Mouse (Mus musculus) hindbrain, embryonic 10.5 days (tissue): ENCODE measurements around the gene Efr3b. TPM values are rescaled to one million over a fixed set of nuclear protein-coding genes. Genes with fewer than 3 reads are reported as not detected.

ENCODE experiments used
- DNase-seq: peaks from one replicate; pipeline ENCODE4 v3.0.0-alpha.2; 2017; ENCODE audit warnings: low spot score
- H3K27ac ChIP-seq: fragments of 300-500 bp; sonication (generic); 2 replicates; pipeline ENCODE4 v1.5.1; 2016; ENCODE audit warnings: mild to moderate bottlenecking, moderate library complexity
- H3K27me3 ChIP-seq: fragments of 300-500 bp; sonication (generic); 2 replicates; pipeline ENCODE4 v1.6.1; 2016; ENCODE audit warnings: mild to moderate bottlenecking; ENCODE audit not compliant: poor library complexity, insufficient read depth, severe bottlenecking
- H3K36me3 ChIP-seq: fragments of 300-500 bp; sonication (generic); 2 replicates; pipeline ENCODE4 v1.6.1; 2016; ENCODE audit warnings: mild to moderate bottlenecking, moderate library complexity
- H3K4me1 ChIP-seq: fragments of 300-500 bp; sonication (generic); replicated peaks from 2 replicates; pipeline ENCODE4 v1.6.1; 2016; ENCODE audit warnings: mild to moderate bottlenecking
- H3K4me3 ChIP-seq: fragments of 300-500 bp; sonication (generic); 2 replicates; pipeline ENCODE4 v1.5.1; 2016; ENCODE audit warnings: mild to moderate bottlenecking, moderate library complexity
- H3K9me3 ChIP-seq: fragments of 300-500 bp; sonication (generic); 2 replicates; pipeline ENCODE4 v1.6.1; 2016; ENCODE audit warnings: mild to moderate bottlenecking, moderate library complexity
- WGBS: fragments of 180-500 bp; shearing (Covaris S2); methylation state at CpG from one replicate; pipeline ENCODE4 v1.1.7; 2016; 5-methylcytosine and 5-hydroxymethylcytosine counted together
- polyA plus RNA-seq: library from polyadenylated mRNA; unstranded; fragments of >200 nt; fragmentation: Nextera tagmentation; extraction: Ambion mirVana; gene quantifications from 2 replicates; pipeline ENCODE4 v1.2.1, GENCODE M21; 2016

Gene Efr3b
- polyA plus RNA-seq, 1 experiment from 2014 or later = 16.5 TPM

DNA sequence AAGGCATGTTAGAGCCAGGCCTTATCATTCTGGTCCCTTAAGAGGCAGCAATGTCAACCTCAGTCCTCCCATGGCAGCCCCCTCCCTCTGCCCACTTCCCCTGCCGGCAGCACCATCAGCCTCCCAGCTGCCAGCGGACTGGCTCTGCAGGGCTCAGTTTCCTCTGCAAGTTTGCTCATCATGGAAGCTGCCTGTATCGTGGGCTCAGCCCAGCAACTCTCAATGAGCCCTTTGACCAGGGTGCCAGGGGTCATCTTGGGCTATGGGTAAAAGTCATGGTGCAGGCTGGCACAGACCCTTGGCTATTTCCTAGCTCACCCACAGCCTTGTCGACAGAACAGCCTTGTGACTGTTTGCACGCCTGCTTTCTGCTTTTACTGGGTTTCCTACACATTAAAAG is 14.4 kb downstream of the Efr3b start:
- Histone ChIP-seq H3K9me3 (no peaks in the 10 kb centered on the region), H3K4me1 (peaks cover 5% of the 10 kb centered on the region; the same call in 1 of the 2 replicates), H3K4me3 (no peak overlapping the region), H3K36me3 (no peaks in the 10 kb centered on the region), H3K27ac (no peak overlapping the region), H3K27me3 (no peaks in the 10 kb centered on the region)
- WGBS = 81% methylated on average over 5 of the region's 5 CpGs
- DNase-seq = no peak

DNA sequence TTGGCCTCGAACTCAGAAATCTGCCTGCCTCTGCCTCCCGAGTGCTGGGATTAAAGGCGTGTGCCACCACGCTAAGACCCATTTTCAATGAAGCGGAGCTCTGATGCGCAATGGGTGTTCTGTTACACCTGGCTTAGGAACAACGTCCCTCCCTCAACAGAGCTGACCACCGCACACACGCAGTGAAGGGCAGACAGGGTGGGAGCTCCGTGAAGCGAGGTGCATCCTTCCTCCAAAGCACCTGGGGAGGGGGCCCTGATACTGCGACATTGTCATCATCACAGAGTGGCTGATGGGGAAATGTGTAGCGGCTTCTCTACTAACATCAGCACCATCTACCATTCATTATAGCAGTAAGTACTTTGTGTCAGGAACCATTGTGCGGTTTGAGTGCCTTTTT is 15.2 kb downstream of the Efr3b start:
- H3K4me3 ChIP-seq = no peak overlapping the region
- no peaks in the 10 kb centered on the region for H3K9me3 ChIP-seq
- H3K27ac ChIP-seq = no peak overlapping the region
- no peak for DNase-seq
- 95% methylated on average over 14 of the region's 14 CpGs for WGBS
- H3K27me3 ChIP-seq = no peaks in the 10 kb centered on the region
- no peaks in the 10 kb centered on the region for H3K36me3 ChIP-seq
- H3K4me1 ChIP-seq = peaks cover 5% of the 10 kb centered on the region; the same call in 1 of the 2 replicates

DNA sequence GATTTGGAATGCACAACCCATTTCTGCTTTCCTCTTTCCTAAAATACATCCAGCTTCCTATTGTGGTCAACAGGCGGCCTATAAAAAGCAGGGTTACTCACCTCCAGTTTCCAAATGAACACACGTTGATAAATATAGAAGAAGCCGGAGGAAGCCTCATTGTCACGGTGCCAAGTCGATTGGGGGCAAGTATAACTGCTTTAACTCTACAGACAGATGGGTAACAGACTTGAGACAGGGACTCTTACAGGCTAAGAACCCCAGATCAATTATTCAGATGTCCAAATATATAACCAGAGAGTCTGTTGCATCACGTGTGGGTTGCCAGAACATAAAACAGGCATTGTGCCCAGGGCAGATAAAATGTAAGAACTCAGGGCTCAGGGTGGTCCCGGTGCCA is 15.9 kb downstream of the Efr3b start:
- no peaks in the 10 kb centered on the region for H3K36me3 ChIP-seq
- WGBS = 93% methylated on average over 7 of the region's 7 CpGs
- no peaks in the 10 kb centered on the region for H3K27me3 ChIP-seq
- H3K9me3 ChIP-seq = no peaks in the 10 kb centered on the region
- no peak for DNase-seq
- H3K27ac ChIP-seq = no peak overlapping the region
- no peak overlapping the region for H3K4me3 ChIP-seq
- peaks cover 5% of the 10 kb centered on the region; the same call in 1 of the 2 replicates for H3K4me1 ChIP-seq

DNA sequence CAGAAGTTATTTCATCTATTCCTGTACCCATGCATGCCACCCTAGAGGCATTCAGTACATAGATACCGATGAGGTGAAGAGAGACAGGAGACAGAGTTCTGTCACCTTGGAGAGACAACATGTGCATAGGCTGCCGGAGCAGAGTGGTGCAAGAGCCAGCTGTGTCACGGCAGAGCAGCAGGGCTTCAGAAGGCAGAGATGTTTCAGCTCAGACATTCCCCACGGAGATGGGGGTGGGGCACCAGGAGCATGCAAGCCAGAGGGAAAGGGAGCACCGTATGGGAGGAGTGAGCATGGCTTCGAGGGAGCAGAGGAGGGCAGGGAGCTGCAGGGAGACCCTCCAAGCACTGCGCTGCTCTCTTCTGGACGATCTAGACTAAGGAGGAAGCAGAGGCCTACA is 18.2 kb downstream of the Efr3b start:
- no peaks in the 10 kb centered on the region for H3K27me3 ChIP-seq
- 0 out of 2 replicates have a peak overlapping the region, but pooled peaks have one; percentile 29 for H3K27ac ChIP-seq
- WGBS = 51% methylated on average over 8 of the region's 8 CpGs
- H3K36me3 ChIP-seq = no peaks in the 10 kb centered on the region
- peaks cover 5% of the 10 kb centered on the region; the same call in 1 of the 2 replicates for H3K4me1 ChIP-seq
- DNase-seq = no peak
- H3K9me3 ChIP-seq = no peaks in the 10 kb centered on the region
- H3K4me3 ChIP-seq = no peak overlapping the region

DNA sequence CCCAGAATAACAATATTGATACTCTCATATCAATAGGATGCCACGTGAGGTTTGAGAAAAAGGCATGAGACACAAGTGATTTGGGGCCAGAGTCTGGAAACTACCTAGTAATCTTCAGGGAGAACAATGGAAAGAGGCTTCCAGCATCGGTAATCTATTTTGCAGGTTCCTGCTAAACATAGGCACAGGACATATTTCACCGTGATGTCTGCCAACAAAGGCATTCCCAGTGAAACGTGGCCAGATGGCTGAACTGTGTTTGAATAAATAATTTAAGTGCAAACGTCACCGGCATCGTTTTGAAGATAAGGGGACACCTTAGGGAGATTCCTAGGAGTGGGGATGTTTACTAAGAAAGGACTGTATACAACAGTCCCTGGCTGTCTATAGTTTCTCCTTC is 22.4 kb downstream of the Efr3b start:
- no peak overlapping the region for H3K4me3 ChIP-seq
- H3K4me1 ChIP-seq = peaks cover 9% of the 10 kb centered on the region; the same call in 1 of the 2 replicates
- H3K27ac ChIP-seq = no peak overlapping the region
- H3K27me3 ChIP-seq = no peaks in the 10 kb centered on the region
- H3K9me3 ChIP-seq = no peaks in the 10 kb centered on the region
- WGBS = 81% methylated on average over 7 of the region's 7 CpGs
- no peak for DNase-seq
- H3K36me3 ChIP-seq = no peaks in the 10 kb centered on the region

DNA sequence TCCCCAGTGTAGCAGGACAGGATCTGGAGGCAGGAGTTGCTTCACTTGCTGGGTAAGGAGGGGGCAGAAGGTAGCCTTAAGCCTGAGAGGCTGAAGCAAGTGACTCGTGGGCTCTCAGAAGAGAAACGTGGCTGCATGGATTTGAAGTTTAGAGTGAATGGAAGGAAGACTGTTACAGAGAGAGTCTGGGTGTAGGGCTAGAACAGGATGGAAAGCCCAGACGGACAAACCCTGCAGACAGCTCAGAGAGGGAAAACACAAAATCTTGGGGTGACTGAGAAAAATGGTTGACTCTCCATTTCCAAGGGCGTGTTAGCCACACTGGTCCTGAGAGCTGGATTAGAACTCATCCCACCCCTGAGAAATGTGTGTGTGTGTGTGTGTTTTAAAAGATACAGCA is 23.0 kb downstream of the Efr3b start:
- Histone ChIP-seq H3K27me3 (no peaks in the 10 kb centered on the region), H3K36me3 (no peaks in the 10 kb centered on the region), H3K27ac (no peak overlapping the region), H3K4me1 (peaks cover 9% of the 10 kb centered on the region; the same call in 1 of the 2 replicates), H3K9me3 (no peaks in the 10 kb centered on the region), H3K4me3 (no peak overlapping the region)
- WGBS = 80% methylated on average over 4 of the region's 4 CpGs
- DNase-seq = no peak

DNA sequence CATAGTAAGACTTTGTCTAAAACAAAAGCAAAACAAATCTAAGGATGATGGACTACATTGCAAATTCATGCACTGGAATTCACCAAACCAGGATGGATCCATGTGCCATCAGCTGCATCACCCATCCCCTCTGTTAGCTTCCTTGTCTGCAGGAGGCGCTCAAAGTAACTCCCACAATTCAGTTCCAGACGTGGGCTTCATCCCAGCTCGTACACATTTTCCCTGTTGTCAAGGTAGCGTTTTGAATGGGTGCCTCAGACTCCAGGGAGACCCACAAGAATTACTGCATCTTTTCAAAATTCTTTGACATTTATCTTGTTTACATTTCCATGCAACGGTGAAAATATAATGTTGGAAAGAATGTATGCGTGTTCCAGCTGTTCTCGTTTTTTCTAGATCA is 23.5 kb downstream of the Efr3b start:
- peaks cover 8% of the 10 kb centered on the region; the same call in 1 of the 2 replicates for H3K4me1 ChIP-seq
- no peak overlapping the region for H3K4me3 ChIP-seq
- no peaks in the 10 kb centered on the region for H3K36me3 ChIP-seq
- DNase-seq = no peak
- no peak overlapping the region for H3K27ac ChIP-seq
- H3K27me3 ChIP-seq = no peaks in the 10 kb centered on the region
- WGBS = 80% methylated on average over 7 of the region's 7 CpGs
- no peaks in the 10 kb centered on the region for H3K9me3 ChIP-seq

DNA sequence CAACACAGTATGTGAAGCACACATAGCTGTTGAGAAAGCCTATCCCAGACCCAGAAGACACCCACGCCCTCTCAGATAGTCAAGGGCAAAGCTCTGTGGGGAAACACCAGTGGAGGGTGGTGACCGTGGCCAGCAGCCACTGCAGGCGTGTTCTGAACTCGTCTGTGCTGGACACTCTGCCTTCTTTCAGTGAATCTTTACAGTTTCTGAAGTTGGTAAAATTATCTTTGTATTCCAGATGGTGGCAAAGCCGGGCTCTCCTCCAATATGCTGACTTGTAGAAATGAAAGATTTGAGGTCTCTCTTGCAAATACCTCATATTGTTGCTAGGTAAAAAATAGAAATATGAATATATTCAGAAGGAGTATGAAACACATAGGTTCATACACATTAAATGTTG is 27.0 kb downstream of the Efr3b start:
- H3K4me1 ChIP-seq = peaks cover 37% of the 10 kb centered on the region
- H3K4me3 ChIP-seq = no peak overlapping the region
- WGBS = 92% methylated on average over 5 of the region's 5 CpGs
- H3K27ac ChIP-seq = no peak overlapping the region
- no peaks in the 10 kb centered on the region for H3K27me3 ChIP-seq
- no peaks in the 10 kb centered on the region for H3K36me3 ChIP-seq
- no peaks in the 10 kb centered on the region for H3K9me3 ChIP-seq
- no peak for DNase-seq

DNA sequence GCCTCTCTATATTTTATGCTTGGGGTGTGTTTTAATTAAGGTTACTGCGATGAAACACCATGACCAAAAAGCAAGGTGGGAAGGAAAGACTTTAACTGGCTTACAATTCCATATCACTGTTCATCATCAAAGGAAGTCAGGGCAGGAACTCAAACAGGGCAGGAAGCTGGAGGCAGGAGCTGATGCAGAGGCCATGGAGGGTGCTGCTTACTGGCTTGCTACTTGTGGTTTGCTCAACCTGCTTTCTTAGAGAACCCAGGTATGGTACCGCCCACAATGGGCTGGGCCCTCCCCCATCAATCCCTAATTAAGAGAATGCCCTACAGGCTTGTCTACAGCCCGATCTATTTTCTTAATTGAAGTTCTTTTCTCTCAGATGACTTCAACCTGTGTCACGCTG is 27.4 kb downstream of the Efr3b start:
- no peak overlapping the region for H3K27ac ChIP-seq
- H3K4me1 ChIP-seq = peaks cover 41% of the 10 kb centered on the region
- DNase-seq = no peak
- no peaks in the 10 kb centered on the region for H3K27me3 ChIP-seq
- 84% methylated on average over 4 of the region's 4 CpGs for WGBS
- no peaks in the 10 kb centered on the region for H3K9me3 ChIP-seq
- no peaks in the 10 kb centered on the region for H3K36me3 ChIP-seq
- no peak overlapping the region for H3K4me3 ChIP-seq

DNA sequence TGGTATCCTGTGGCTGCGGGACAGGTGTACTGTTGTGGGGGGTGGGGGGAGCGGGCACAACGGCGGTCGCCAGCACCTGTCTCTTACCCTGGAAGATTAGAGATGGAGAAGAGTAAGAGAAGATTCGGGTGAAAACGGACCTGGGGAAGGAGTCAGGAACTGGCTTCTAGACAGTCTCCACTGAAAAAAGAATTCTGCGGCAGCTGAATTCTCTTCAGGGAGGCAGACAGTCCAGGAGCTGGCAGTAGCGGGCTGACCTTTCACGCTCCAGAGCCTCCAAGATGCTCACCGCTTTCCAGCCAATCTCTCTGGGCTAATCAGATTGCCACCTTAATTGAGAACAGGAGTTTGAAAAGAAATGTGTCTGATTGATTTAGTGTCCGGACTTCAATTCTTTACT is 30.0 kb downstream of the Efr3b start:
- no peak overlapping the region for H3K27ac ChIP-seq
- H3K27me3 ChIP-seq = no peaks in the 10 kb centered on the region
- no peaks in the 10 kb centered on the region for H3K9me3 ChIP-seq
- no peak overlapping the region for H3K4me3 ChIP-seq
- WGBS = 55% methylated on average over 12 of the region's 12 CpGs
- H3K4me1 ChIP-seq = peaks cover 58% of the 10 kb centered on the region
- DNase-seq = peak; percentile 12
- no peaks in the 10 kb centered on the region for H3K36me3 ChIP-seq

DNA sequence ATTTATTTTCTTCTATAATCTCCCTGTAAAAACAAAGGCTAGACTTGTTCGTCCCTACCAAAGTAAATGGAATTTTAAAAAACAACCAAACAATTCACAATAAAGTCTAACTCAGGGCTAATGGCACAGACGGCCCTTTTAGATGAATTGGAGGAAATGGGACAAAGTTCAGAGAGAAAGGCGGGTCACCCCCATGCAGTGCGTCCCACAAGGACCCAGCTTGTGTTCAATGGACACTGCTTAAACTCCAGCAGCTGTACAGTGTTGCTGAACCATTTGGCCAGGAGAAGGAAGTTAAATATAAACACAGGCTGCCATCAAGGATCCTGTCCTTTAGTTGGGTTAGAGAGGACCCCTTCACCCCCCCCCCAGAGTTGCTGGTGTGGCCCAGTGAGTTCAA is 30.9 kb downstream of the Efr3b start:
- peaks cover 58% of the 10 kb centered on the region for H3K4me1 ChIP-seq
- H3K27me3 ChIP-seq = no peaks in the 10 kb centered on the region
- no peak for DNase-seq
- no peaks in the 10 kb centered on the region for H3K36me3 ChIP-seq
- H3K4me3 ChIP-seq = no peak overlapping the region
- 69% methylated on average over 4 of the region's 4 CpGs for WGBS
- H3K9me3 ChIP-seq = no peaks in the 10 kb centered on the region
- H3K27ac ChIP-seq = 0 out of 2 replicates have a peak overlapping the region, but pooled peaks have one; percentile 0

DNA sequence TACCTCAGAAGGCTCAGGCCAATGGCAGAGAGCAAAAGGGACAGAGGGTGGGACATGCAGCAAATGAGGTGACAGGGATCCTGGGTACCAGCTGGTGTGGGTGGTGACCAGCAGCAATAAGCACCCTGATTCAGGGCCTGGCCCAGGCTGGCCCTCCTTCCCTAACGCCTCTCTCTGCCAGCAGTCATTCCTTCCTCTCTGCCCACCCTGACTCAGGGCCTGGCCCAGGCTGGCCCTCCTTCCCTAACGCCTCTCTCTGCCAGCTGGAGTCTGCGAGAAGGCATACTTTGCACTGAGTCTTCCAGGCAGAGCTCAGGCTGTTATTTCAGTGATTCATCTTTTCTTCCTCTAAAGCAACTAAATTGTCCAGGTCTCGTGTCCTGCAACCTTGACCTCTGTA is 31.5 kb downstream of the Efr3b start:
- WGBS = 67% methylated on average over 4 of the region's 4 CpGs
- H3K4me3 ChIP-seq = no peak overlapping the region
- H3K27ac ChIP-seq = peak overlapping the region; percentile 66; the same call in 1 of the 2 replicates
- no peaks in the 10 kb centered on the region for H3K36me3 ChIP-seq
- no peaks in the 10 kb centered on the region for H3K27me3 ChIP-seq
- no peak for DNase-seq
- peaks cover 58% of the 10 kb centered on the region for H3K4me1 ChIP-seq
- no peaks in the 10 kb centered on the region for H3K9me3 ChIP-seq

DNA sequence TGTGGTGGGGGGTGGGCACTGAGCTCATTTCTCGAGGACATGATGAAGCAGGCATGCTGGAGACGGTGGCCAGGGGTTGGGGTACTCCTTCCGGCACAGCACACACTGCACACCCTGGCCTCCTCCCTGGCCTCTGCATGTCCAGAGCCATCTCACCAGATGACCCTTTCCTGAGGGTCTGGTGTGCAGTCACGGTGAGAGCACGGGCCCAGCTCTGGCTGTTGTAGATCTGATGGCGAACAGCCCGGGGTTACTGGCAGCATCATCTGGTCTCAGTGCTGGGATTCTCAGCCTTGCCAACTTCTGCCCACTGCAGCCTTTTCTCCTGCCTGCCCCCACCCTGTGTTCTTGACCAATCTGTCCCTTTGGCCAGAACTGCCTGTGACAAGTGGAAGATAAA is 32.6 kb downstream of the Efr3b start:
- H3K4me1 ChIP-seq = peaks cover 58% of the 10 kb centered on the region
- H3K4me3 ChIP-seq = no peak overlapping the region
- no peak for DNase-seq
- no peaks in the 10 kb centered on the region for H3K36me3 ChIP-seq
- H3K27ac ChIP-seq = peak overlapping the region; percentile 19; the same call in 1 of the 2 replicates
- no peaks in the 10 kb centered on the region for H3K9me3 ChIP-seq
- WGBS = 85% methylated on average over 7 of the region's 7 CpGs
- H3K27me3 ChIP-seq = no peaks in the 10 kb centered on the region

DNA sequence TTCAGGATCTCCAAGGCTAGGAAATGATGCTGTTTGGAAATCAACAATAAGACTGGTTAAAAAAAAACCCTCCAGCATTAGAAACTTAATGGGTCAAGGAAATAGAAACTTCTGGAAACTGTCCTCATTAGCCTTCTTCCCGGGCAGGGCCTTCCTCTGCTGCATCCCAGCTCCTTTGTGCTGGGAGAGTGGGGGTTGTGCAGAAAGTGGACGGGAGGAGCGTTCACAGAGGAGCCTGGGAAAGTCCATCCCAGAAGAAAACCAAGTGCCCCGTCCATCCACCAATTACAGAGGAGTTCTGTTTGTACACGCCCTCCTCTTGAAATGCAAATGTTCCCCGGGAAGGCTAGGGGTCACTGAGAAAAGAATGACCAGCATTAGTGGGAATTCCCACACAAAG is 34.1 kb downstream of the Efr3b start:
- DNase-seq = peak; percentile 33
- 20% methylated on average over 6 of the region's 6 CpGs for WGBS
- H3K9me3 ChIP-seq = no peaks in the 10 kb centered on the region
- peaks cover 50% of the 10 kb centered on the region for H3K4me1 ChIP-seq
- H3K27ac ChIP-seq = peak overlapping the region; percentile 62; the same call in 1 of the 2 replicates
- peaks cover 5% of the 10 kb centered on the region; the same call in 1 of the 2 replicates for H3K36me3 ChIP-seq
- H3K4me3 ChIP-seq = no peak overlapping the region
- H3K27me3 ChIP-seq = no peaks in the 10 kb centered on the region
